Mouse (Mus musculus) kidney, postnatal 0 days (tissue): ENCODE data around the gene Plekhg1. TPM values are rescaled to one million over a fixed set of nuclear protein-coding genes. Genes with fewer than 3 reads are reported as not detected.

Experiments used
- ATAC-seq: fragments of 200-750 bp; cut with Nextera tagmentation; replicated peaks from 2 replicates; pipeline ENCODE4 v1.8.0; 2017; ENCODE audit warnings: low read depth, moderate number of reproducible peaks, moderate TSS enrichment, moderate library complexity; ENCODE audit not compliant: low FRiP score
- DNase-seq: peaks from one replicate; pipeline ENCODE4 v3.0.0-alpha.2; 2016; ENCODE audit warnings: low spot score
- H3K27ac ChIP-seq: fragments of 300-500 bp; sonication (generic); 2 replicates; pipeline ENCODE4 v1.5.1; 2014; ENCODE audit warnings: mild to moderate bottlenecking
- H3K27me3 ChIP-seq: fragments of 300-500 bp; sonication (generic); 2 replicates; pipeline ENCODE4 v1.6.1; 2014; ENCODE audit warnings: low read length, mixed read lengths; ENCODE audit not compliant: insufficient read depth
- H3K36me3 ChIP-seq: fragments of 300-500 bp; sonication (generic); 2 replicates; pipeline ENCODE4 v1.6.1; 2014; ENCODE audit warnings: low read length, mixed read lengths; ENCODE audit not compliant: insufficient read depth
- H3K4me1 ChIP-seq: fragments of 300-500 bp; sonication (generic); replicated peaks from 2 replicates; pipeline ENCODE4 v1.6.1; 2014; ENCODE audit warnings: antibody characterized with exemption, low read length, mixed read lengths; ENCODE audit not compliant: insufficient read depth
- H3K4me2 ChIP-seq: fragments of 300-500 bp; sonication (generic); 2 replicates; pipeline ENCODE4 v1.6.1; 2014; ENCODE audit warnings: mild to moderate bottlenecking, low read length, moderate library complexity, mixed read lengths
- H3K4me3 ChIP-seq: fragments of 300-500 bp; sonication (generic); replicated peaks from 2 replicates; pipeline ENCODE4 v1.5.1; 2014; ENCODE audit warnings: low read depth, low read length
- H3K9ac ChIP-seq: fragments of 300-500 bp; sonication (generic); 2 replicates; pipeline ENCODE4 v1.6.1; 2014; ENCODE audit warnings: low read depth, low read length
- H3K9me3 ChIP-seq: fragments of 300-500 bp; sonication (generic); replicated peaks from 2 replicates; pipeline ENCODE4 v1.6.1; 2016; ENCODE audit warnings: low read length, inconsistent platforms, mixed read lengths
- CTCF ChIP-seq: IDR thresholded peaks from 2 replicates; pipeline ENCODE4 v1.5.1; 2016; ENCODE audit warnings: antibody characterized with exemption, low read depth, mild to moderate bottlenecking, moderate library complexity
- WGBS: fragments of 180-500 bp; shearing (Covaris S2); extraction: QIAGEN DNeasy Blood & Tissue Kit; methylation state at CpG from one replicate; pipeline ENCODE4 v1.1.7; 2014; 5-methylcytosine and 5-hydroxymethylcytosine counted together
- polyA plus RNA-seq: library from polyadenylated mRNA; unstranded; fragments of >200 nt; fragmentation: Nextera tagmentation; extraction: Ambion mirVana; gene quantifications from 2 replicates; pipeline ENCODE4 v1.2.1, GENCODE M21; 2015

Plekhg1 gene
- polyA plus RNA-seq, 1 experiment from 2014 or later: 8.9 TPM

DNA sequence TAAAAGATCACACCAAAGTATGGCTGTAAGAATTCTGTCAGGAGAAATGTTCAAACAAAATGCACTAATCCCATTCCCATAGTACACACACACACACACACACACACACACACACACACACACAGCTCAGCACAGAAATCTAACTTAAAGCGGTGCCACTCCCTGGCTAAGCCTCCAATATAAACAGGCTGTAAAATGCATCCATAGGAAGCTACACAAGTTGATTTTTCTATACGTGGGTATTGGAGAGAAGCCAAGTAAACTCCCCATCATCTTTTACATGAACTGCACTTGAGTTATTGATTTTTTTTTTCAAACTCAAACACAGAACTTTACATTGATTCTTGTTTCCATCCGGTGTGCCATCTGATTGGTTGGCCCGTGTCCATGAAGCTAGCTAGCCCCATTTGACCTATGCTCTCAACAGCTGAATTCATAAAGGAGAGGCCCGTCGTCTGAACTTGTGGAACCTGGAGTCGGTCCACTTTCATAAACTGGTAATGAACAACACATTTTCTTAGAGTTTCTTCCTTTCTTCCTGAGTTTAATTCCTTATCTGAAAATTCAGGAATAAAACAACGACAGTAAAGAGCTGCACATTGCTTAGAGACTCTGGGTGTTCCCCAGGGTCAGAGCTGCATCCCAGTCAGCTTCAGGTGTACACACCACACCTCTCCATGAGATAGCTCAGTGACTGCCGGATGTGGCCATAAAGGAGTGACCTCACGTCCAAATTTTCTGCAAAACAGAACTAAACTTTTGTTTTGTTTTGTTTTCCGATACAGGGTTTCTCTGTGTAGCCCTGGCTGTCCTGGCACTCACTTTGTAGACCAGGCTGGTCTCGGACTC lies 39.7 kb upstream of the Plekhg1 start:
- WGBS: 58% methylated on average over 12 of the region's 12 CpGs
- ATAC-seq (no peak), DNase-seq (no peak)

DNA sequence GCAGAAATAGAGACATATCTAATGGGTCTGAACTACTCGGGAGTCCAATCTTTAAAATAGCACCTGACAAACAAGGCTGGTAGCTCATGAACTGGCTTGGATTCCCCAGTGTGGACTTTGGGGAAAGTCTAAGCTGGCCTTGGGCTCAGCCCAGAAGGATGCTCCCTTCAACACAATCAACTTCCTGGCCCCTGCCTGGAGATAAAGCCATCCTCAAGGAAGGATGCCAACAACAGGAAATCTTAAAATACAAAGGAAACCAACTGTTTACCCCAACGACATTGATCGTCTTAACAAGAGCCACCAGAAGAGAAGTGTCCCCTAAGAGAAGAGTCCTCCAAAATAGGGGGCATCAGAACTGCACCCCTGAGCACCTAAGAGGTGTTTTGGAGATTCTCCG lies 38.3 kb upstream of the Plekhg1 start:
- no peak for TF ChIP-seq CTCF
- Histone ChIP-seq H3K9ac (no peak overlapping the region), H3K9me3 (no peaks in the 10 kb centered on the region), H3K36me3 (no peaks in the 10 kb centered on the region), H3K27ac (no peak overlapping the region), H3K4me3 (no peak overlapping the region), H3K4me1 (no peaks in the 10 kb centered on the region), H3K4me2 (no peak overlapping the region), H3K27me3 (no peaks in the 10 kb centered on the region)
- ATAC-seq (no peak), DNase-seq (no peak)
- WGBS: 80% methylated on average over 4 of the region's 4 CpGs

More for the DNA sequence above, 39.7 kb upstream of the Plekhg1 start:
- no peaks in the 10 kb centered on the region for H3K36me3 ChIP-seq
- H3K4me2 ChIP-seq: no peak overlapping the region
- H3K9me3 ChIP-seq: no peaks in the 10 kb centered on the region
- no peak overlapping the region for H3K4me3 ChIP-seq
- H3K27ac ChIP-seq: no peak overlapping the region
- TF ChIP-seq CTCF: no peak
- H3K27me3 ChIP-seq: no peaks in the 10 kb centered on the region
- no peak overlapping the region for H3K9ac ChIP-seq
- H3K4me1 ChIP-seq: no peaks in the 10 kb centered on the region

DNA sequence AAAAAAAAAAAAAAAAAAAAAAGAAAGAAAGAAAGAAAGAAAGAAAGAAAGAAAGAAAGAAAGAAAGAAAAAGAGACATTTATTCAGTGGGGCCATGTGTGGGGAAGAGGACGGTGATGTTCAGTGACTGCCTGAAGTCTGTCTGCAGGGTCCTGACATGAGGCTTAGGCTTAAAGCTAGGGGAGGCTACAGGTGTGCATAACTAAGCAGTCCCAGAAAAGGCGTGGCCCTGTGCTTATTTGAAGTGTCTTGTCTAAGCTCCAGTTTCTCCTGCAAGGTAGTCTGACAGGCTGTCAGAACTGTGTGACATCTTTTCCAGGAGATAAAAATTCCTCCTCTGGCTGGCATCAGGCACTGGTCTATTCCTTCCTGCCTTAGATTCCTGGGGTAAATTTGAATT lies 37.6 kb upstream of the Plekhg1 start:
- Histone ChIP-seq H3K27ac (no peak overlapping the region), H3K4me2 (no peak overlapping the region), H3K9ac (no peak overlapping the region), H3K4me3 (no peak overlapping the region), H3K9me3 (no peaks in the 10 kb centered on the region), H3K36me3 (no peaks in the 10 kb centered on the region), H3K4me1 (no peaks in the 10 kb centered on the region), H3K27me3 (no peaks in the 10 kb centered on the region)
- TF ChIP-seq CTCF: no peak
- DNase-seq (no peak), ATAC-seq (no peak)
- 85% methylated on average over 2 of the region's 2 CpGs for WGBS

DNA sequence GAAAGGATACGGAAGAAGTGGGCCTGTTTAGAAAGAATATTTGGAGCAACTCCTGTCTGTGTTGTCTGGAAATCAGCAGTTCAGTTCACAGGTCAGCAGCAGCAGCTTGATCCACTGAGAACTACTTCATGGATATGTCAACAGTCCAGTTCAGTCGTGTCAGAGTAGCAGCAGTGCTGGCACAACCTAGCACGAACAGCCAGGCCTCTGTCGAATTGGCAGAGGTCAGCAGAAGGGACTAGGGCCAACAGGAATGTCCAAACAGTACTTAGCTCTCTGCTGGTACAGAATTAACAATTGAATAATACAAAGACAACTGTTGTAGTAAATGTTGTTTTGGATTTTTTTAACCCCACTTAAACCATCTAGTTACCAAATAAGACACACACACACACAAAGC lies 33.9 kb upstream of the Plekhg1 start:
- ATAC-seq: no peak
- no peaks in the 10 kb centered on the region for H3K4me1 ChIP-seq
- no peak overlapping the region for H3K4me2 ChIP-seq
- H3K4me3 ChIP-seq: no peak overlapping the region
- no peaks in the 10 kb centered on the region for H3K27me3 ChIP-seq
- WGBS: 81% methylated on average over 4 of the region's 4 CpGs
- DNase-seq: no peak
- no peak for TF ChIP-seq CTCF
- H3K9me3 ChIP-seq: no peaks in the 10 kb centered on the region
- H3K27ac ChIP-seq: no peak overlapping the region
- no peak overlapping the region for H3K9ac ChIP-seq
- H3K36me3 ChIP-seq: no peaks in the 10 kb centered on the region

DNA sequence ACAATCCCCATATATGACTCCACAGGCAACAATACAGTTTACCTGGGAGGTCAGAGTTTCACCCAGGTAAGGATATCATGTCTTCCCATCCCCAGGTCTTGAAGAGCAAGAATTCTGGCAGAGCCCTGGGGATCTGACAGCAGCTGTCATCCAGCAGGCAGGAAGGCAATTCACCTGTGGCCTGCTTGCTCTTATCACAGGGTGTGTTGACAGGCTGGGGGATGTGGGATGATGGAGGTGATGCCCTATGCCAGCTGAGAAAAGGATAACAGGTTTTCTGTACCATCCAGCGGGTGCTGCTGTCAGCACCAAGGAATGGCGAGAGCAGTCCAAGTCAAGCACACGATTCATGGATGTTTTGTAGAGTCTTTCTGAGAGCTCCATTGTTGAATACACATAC lies 30.1 kb upstream of the Plekhg1 start:
- no peak overlapping the region for H3K9ac ChIP-seq
- ATAC-seq (no peak), DNase-seq (no peak)
- H3K4me2 ChIP-seq: no peak overlapping the region
- no peak overlapping the region for H3K4me3 ChIP-seq
- H3K27me3 ChIP-seq: no peaks in the 10 kb centered on the region
- no peaks in the 10 kb centered on the region for H3K9me3 ChIP-seq
- 75% methylated on average over 3 of the region's 3 CpGs for WGBS
- no peak overlapping the region for H3K27ac ChIP-seq
- H3K36me3 ChIP-seq: no peaks in the 10 kb centered on the region
- TF ChIP-seq CTCF: no peak
- no peaks in the 10 kb centered on the region for H3K4me1 ChIP-seq

DNA sequence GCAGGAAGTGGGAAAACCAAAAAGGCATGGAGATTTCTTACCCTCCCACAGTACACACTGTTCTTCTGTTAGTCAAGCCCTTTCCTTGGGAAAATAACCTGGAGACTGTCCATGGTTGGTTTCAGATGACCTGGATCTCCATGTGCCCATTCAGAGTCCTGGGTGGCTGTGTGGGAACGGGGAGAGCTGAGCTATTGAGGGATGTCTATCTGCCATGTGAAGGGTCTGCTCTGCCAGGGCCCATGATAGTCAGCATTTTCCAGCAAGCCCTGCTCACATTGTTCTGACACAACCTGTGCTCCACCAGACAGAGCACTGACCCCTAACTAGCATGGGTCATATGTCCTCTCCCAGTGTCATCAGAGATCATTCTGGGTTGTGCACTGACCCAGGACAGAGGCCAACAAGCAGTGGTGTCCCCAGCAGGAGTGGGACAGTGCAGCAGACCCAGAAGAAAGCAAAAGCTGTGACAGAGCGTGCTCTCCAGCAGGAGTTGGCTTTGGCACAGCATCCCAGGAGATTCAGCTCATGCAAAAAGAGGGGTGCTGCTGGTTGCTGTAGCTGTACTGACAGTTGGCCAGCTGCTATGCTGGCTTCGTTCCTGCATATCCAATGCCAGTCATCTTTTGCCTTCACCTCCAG lies 24.7 kb upstream of the Plekhg1 start:
- H3K27ac ChIP-seq: no peak overlapping the region
- no peak overlapping the region for H3K4me3 ChIP-seq
- H3K27me3 ChIP-seq: no peaks in the 10 kb centered on the region
- no peak for DNase-seq
- WGBS: 78% methylated on average over 3 of the region's 3 CpGs
- H3K36me3 ChIP-seq: no peaks in the 10 kb centered on the region
- H3K9me3 ChIP-seq: no peaks in the 10 kb centered on the region
- no peak for TF ChIP-seq CTCF
- no peaks in the 10 kb centered on the region for H3K4me1 ChIP-seq
- no peak overlapping the region for H3K9ac ChIP-seq
- H3K4me2 ChIP-seq: no peak overlapping the region
- peak; percentile 57 for ATAC-seq
